Mouse (Mus musculus) frontal cortex, postnatal 25 days (tissue): ENCODE data around the gene Cavin4.

ENCODE experiments used
- DNase-seq, 2 experiments: peaks; one replicate each; pipeline ENCODE4 v3.0.0; 2022; ENCODE audit warnings: low spot score in 2 of 2

Gene Cavin4

GRCm38 (mm10) chr4:48663271-48663670 is at the start of gene Cavin4:
Gene Cavin4, plus strand, starts transcription at chr4:48663514.
- no peak for DNase-seq

GRCm38 (mm10) chr4:48615483-48615882 is 47.8 kb upstream of the Cavin4 start:
- DNase-seq: no peak

- DNase-seq: no peak
Observed at GRCm38 (mm10) chr4:48617201-48617600, 46.1 kb upstream of the Cavin4 start.

GRCm38 (mm10) chr4:48620121-48620520 is 43.2 kb upstream of the Cavin4 start:
- DNase-seq: no peak

- DNase-seq: no peak
Observed at GRCm38 (mm10) chr4:48622246-48622645, 41.1 kb upstream of the Cavin4 start.

GRCm38 (mm10) chr4:48622946-48623345 is 40.4 kb upstream of the Cavin4 start:
- no peak for DNase-seq

GRCm38 (mm10) chr4:48624961-48625360 is 38.4 kb upstream of the Cavin4 start:
- no peak for DNase-seq

- no peak for DNase-seq
Observed at GRCm38 (mm10) chr4:48625836-48626235, 37.5 kb upstream of the Cavin4 start.

GRCm38 (mm10) chr4:48629445-48629844 is 33.9 kb upstream of the Cavin4 start:
- DNase-seq: no peak

GRCm38 (mm10) chr4:48633529-48633928 is 29.8 kb upstream of the Cavin4 start:
- DNase-seq: no peak

- DNase-seq: no peak
Observed at GRCm38 (mm10) chr4:48634058-48634457, 29.3 kb upstream of the Cavin4 start.

GRCm38 (mm10) chr4:48636831-48637230 is 26.5 kb upstream of the Cavin4 start:
- DNase-seq: no peak

- no peak for DNase-seq
Observed at GRCm38 (mm10) chr4:48638132-48638531, 25.2 kb upstream of the Cavin4 start.

- no peak for DNase-seq
Observed at GRCm38 (mm10) chr4:48639503-48639902, 23.8 kb upstream of the Cavin4 start.

GRCm38 (mm10) chr4:48643801-48644200 is 19.5 kb upstream of the Cavin4 start:
- DNase-seq: no peak

- DNase-seq: no peak
Observed at GRCm38 (mm10) chr4:48646143-48646542, 17.2 kb upstream of the Cavin4 start.

GRCm38 (mm10) chr4:48650617-48651360 is 12.5 kb upstream of the Cavin4 start:
- DNase-seq: no peak

GRCm38 (mm10) chr4:48654118-48654517 is 9.2 kb upstream of the Cavin4 start:
- no peak for DNase-seq

GRCm38 (mm10) chr4:48656530-48656929 is 6.8 kb upstream of the Cavin4 start:
- no peak for DNase-seq

- no peak for DNase-seq
Observed at GRCm38 (mm10) chr4:48660144-48660543, 3.2 kb upstream of the Cavin4 start.

- DNase-seq: no peak
Observed at GRCm38 (mm10) chr4:48660619-48661575, 2.4 kb upstream of the Cavin4 start.

- DNase-seq: no peak
Observed at GRCm38 (mm10) chr4:48664021-48664420, 707 bp downstream of the Cavin4 start.

- DNase-seq: no peak
Observed at GRCm38 (mm10) chr4:48667279-48667678, 4.0 kb downstream of the Cavin4 start.
